In genomic region chr9:60024971-60025370, GRCm38 (mm10) we compare ENCODE assay signal across 13 mouse cellular contexts.
DNase-seq lines count a peak whose midpoint lies in the region; ATAC-seq and TF ChIP-seq lines count a peak whose summit lies in the region.
"Had no signal": no experiment of that assay in that cellular context is flagged by ENCODE, and none has a peak within 500 bp of the region (broad histone marks: within the 10 kb centered on the region; RNA-seq: fewer than 3 reads in every experiment).

No protein-coding gene starts in this region.

- H3K4me3 ChIP-seq in cerebellum, adult 2 months (replicated peaks; ENCODE audit: insufficient read depth, low read depth, low read length): no peak overlapping the region
- H3K4me3 ChIP-seq in limb, embryonic 15.5 days: no peak overlapping the region
- H3K4me3 ChIP-seq in limb, embryonic 10.5 days: no peak overlapping the region
- no peak overlapping the region for H3K4me3 ChIP-seq in ES-Bruce4 (ENCODE audit: low read depth, low read length)
- no peak overlapping the region for H3K4me3 ChIP-seq in embryonic facial prominence, embryonic 11.5 days (ENCODE audit: low read depth, low read length)

- no peaks in the 10 kb centered on the region for H3K4me1 ChIP-seq in cerebellum, adult 2 months (ENCODE audit: control insufficient read depth, insufficient read depth, low read length)
- peaks cover 53% of the 10 kb centered on the region for H3K4me1 ChIP-seq in limb, embryonic 15.5 days
- H3K4me1 ChIP-seq in limb, embryonic 10.5 days: peaks cover 65% of the 10 kb centered on the region
- H3K4me1 ChIP-seq in ES-Bruce4 (ENCODE audit: control insufficient read depth, insufficient read depth, low read length): peaks cover 2% of the 10 kb centered on the region
- no peaks in the 10 kb centered on the region for H3K4me1 ChIP-seq in embryonic facial prominence, embryonic 11.5 days (ENCODE audit: control insufficient read depth, insufficient read depth, low read length)

- no peak overlapping the region for H3K4me2 ChIP-seq in limb, embryonic 15.5 days
- no peak overlapping the region for H3K4me2 ChIP-seq in embryonic facial prominence, embryonic 11.5 days (ENCODE audit: low read depth, low read length)
- H3K4me2 ChIP-seq: hindbrain, embryonic 14.5 days had no signal

- no peaks in the 10 kb centered on the region for H3K27me3 ChIP-seq in cerebellum, adult 2 months (ENCODE audit: control insufficient read depth, insufficient read depth, low read length)
- no peaks in the 10 kb centered on the region for H3K27me3 ChIP-seq in limb, embryonic 15.5 days
- H3K27me3 ChIP-seq in limb, embryonic 10.5 days (ENCODE audit: low read depth, poor library complexity, severe bottlenecking): no peaks in the 10 kb centered on the region
- no peaks in the 10 kb centered on the region; the same call in 1 of the 2 replicates for H3K27me3 ChIP-seq in ES-Bruce4 (ENCODE audit: control insufficient read depth, insufficient read depth, low read length, poor library complexity, severe bottlenecking)
- no peaks in the 10 kb centered on the region for H3K27me3 ChIP-seq in embryonic facial prominence, embryonic 11.5 days (ENCODE audit: control insufficient read depth, insufficient read depth, low read length)
- H3K27me3 ChIP-seq: Patski had no signal

- WGBS in cerebellum, adult 2 months: 34% methylated on average over 5 of the region's 5 CpGs
- WGBS in limb, embryonic 15.5 days: 24% methylated on average over 5 of the region's 5 CpGs
- 6% methylated on average over 5 of the region's 5 CpGs for WGBS in limb, embryonic 10.5 days
- 7% methylated on average over 5 of the region's 5 CpGs for WGBS in embryonic facial prominence, embryonic 11.5 days

- no peak for TF ChIP-seq CTCF in cerebellum, adult 2 months (IDR thresholded peaks at IDR 0.05; ENCODE audit: borderline replicate concordance, insufficient read depth, low read depth, low read length)
- TF ChIP-seq CTCF in ES-Bruce4 (IDR thresholded peaks at IDR 0.05; ENCODE audit: low read depth, low read length): no peak

- no peak overlapping the region for H3K9ac ChIP-seq in limb, embryonic 15.5 days
- H3K9ac ChIP-seq in ES-Bruce4 (ENCODE audit: low read depth, poor library complexity, severe bottlenecking): no peak overlapping the region
- no peak overlapping the region for H3K9ac ChIP-seq in embryonic facial prominence, embryonic 11.5 days (replicated peaks; ENCODE audit: low read length)
- H3K9ac ChIP-seq: hindbrain, embryonic 14.5 days had no signal

- DNase-seq in cerebellum, postnatal 10 days: peak; percentile 30 to 35
- DNase-seq in cerebellum, adult 2 months: no peak
- no peak for DNase-seq in limb, embryonic 10.5 days (ENCODE audit: low spot score)
- DNase-seq in embryonic facial prominence, embryonic 11.5 days (ENCODE audit: low spot score): peak; percentile 28
- no peak for DNase-seq in frontal cortex, postnatal 25 days (ENCODE audit: low spot score in 2 of 2)
- DNase-seq in frontal cortex, postnatal 10 days (ENCODE audit: low spot score in 2 of 2): no peak
- DNase-seq: heart, adult 11 months; thymus, postnatal 4 days had no signal

- no peak for TF ChIP-seq POLR2A in cerebellum, adult 2 months (IDR thresholded peaks at IDR 0.05; ENCODE audit: borderline replicate concordance, insufficient read depth, low read length)
- no peak for TF ChIP-seq POLR2A in ES-Bruce4 (IDR thresholded peaks at IDR 0.05; ENCODE audit: insufficient read depth, low read length)

- TF ChIP-seq EP300 in ES-Bruce4 (IDR thresholded peaks at IDR 0.05; ENCODE audit: insufficient read depth, low read depth, low read length): peak; percentile 90

- H3K9me3 ChIP-seq in limb, embryonic 15.5 days: no peaks in the 10 kb centered on the region
- H3K9me3 ChIP-seq in limb, embryonic 10.5 days (replicated peaks): no peaks in the 10 kb centered on the region
- H3K9me3 ChIP-seq in ES-Bruce4 (replicated peaks; ENCODE audit: control insufficient read depth, insufficient read depth, low read length, poor library complexity, severe bottlenecking): no peaks in the 10 kb centered on the region
- no peaks in the 10 kb centered on the region for H3K9me3 ChIP-seq in embryonic facial prominence, embryonic 11.5 days (replicated peaks; ENCODE audit: control insufficient read depth, low read length)

- H3K27ac ChIP-seq in cerebellum, adult 2 months (ENCODE audit: insufficient read depth, low read length): no peak overlapping the region
- peak overlapping the region; percentile 17; the same call in 1 of the 2 replicates for H3K27ac ChIP-seq in limb, embryonic 15.5 days
- no peak overlapping the region for H3K27ac ChIP-seq in limb, embryonic 10.5 days
- H3K27ac ChIP-seq in ES-Bruce4 (ENCODE audit: insufficient read depth, low read length): no peak overlapping the region
- H3K27ac ChIP-seq in embryonic facial prominence, embryonic 11.5 days (replicated peaks; ENCODE audit: low read depth, low read length): no peak overlapping the region
- H3K27ac ChIP-seq: hindbrain, embryonic 14.5 days had no signal

- ATAC-seq in limb, embryonic 15.5 days (ENCODE audit: insufficient number of reproducible peaks, low FRiP score, low TSS enrichment, low read depth): no peak
- ATAC-seq in embryonic facial prominence, embryonic 11.5 days (replicated peaks; ENCODE audit: insufficient number of reproducible peaks, low FRiP score, low TSS enrichment, low read depth): no peak
- ATAC-seq: forebrain, embryonic 16.5 days; Patski had no signal

- H3K36me3 ChIP-seq in limb, embryonic 15.5 days: no peaks in the 10 kb centered on the region
- H3K36me3 ChIP-seq in limb, embryonic 10.5 days: no peaks in the 10 kb centered on the region
- no peaks in the 10 kb centered on the region for H3K36me3 ChIP-seq in ES-Bruce4 (ENCODE audit: control insufficient read depth, insufficient read depth, low read length, poor library complexity, severe bottlenecking)
- no peaks in the 10 kb centered on the region for H3K36me3 ChIP-seq in embryonic facial prominence, embryonic 11.5 days (replicated peaks; ENCODE audit: control insufficient read depth, insufficient read depth, low read depth, low read length)

Comparison
In these comparisons a context has a peak if more than half of its experiments do, and no peak if none do; other contexts are left out.
1. DNase-seq: peak in cerebellum, postnatal 10 days (2 of 2) and embryonic facial prominence, embryonic 11.5 days (single experiment); none in cerebellum, adult 2 months (0 of 2), limb, embryonic 10.5 days (single experiment), frontal cortex, postnatal 25 days (0 of 2) and frontal cortex, postnatal 10 days (0 of 2).